Mouse (Mus musculus) 3134 (cell line): ENCODE measurements around the gene Uhrf1bp1.
A peak's percentile ranks its signal among the peaks of the same experiment; 100 is the strongest.

Experiments used
- DNase-seq: peaks from one replicate; pipeline ENCODE4 v3.0.0-alpha.2; 2011; ENCODE audit warnings: low spot score; ENCODE audit not compliant: insufficient read length; ENCODE audit errors: extremely low read depth

Uhrf1bp1 gene

GRCm38 (mm10) chr17:27856265-27856797, at the start of gene Uhrf1bp1:
Uhrf1bp1 (plus strand) TSS chr17:27856441.
- DNase-seq: peak; percentile 87

GRCm38 (mm10) chr17:27807542-27808078, 48.6 kb upstream of the Uhrf1bp1 start:
- no peak for DNase-seq

- DNase-seq: no peak
Measured at GRCm38 (mm10) chr17:27810569-27811331, 45.5 kb upstream of the Uhrf1bp1 start.

GRCm38 (mm10) chr17:27811980-27812379, 44.3 kb upstream of the Uhrf1bp1 start:
- DNase-seq: no peak

- DNase-seq: no peak
Measured at GRCm38 (mm10) chr17:27814606-27815005, 41.6 kb upstream of the Uhrf1bp1 start.

- no peak for DNase-seq
Measured at GRCm38 (mm10) chr17:27819011-27819410, 37.2 kb upstream of the Uhrf1bp1 start.

- DNase-seq: no peak
Measured at GRCm38 (mm10) chr17:27819521-27819970, 36.7 kb upstream of the Uhrf1bp1 start.

GRCm38 (mm10) chr17:27819971-27820567, 36.2 kb upstream of the Uhrf1bp1 start:
- peak; percentile 77 for DNase-seq

GRCm38 (mm10) chr17:27820568-27821406, 35.5 kb upstream of the Uhrf1bp1 start, which contains the start of gene D17Wsu92e:
D17Wsu92e (minus strand) TSS chr17:27820648.
- peak; percentile 97 for DNase-seq

- DNase-seq: peak; percentile 25
Measured at GRCm38 (mm10) chr17:27821407-27822338, 34.6 kb upstream of the Uhrf1bp1 start.

GRCm38 (mm10) chr17:27823142-27823905, 32.9 kb upstream of the Uhrf1bp1 start:
- DNase-seq: no peak

GRCm38 (mm10) chr17:27824941-27825340, 31.3 kb upstream of the Uhrf1bp1 start:
- no peak for DNase-seq

- DNase-seq: peak; percentile 16
Measured at GRCm38 (mm10) chr17:27825539-27825938, 30.7 kb upstream of the Uhrf1bp1 start.

- peak; percentile 85 for DNase-seq
Measured at GRCm38 (mm10) chr17:27825984-27826905, 30.0 kb upstream of the Uhrf1bp1 start.

- DNase-seq: peak; percentile 31
Measured at GRCm38 (mm10) chr17:27826908-27827383, 29.3 kb upstream of the Uhrf1bp1 start.

GRCm38 (mm10) chr17:27827511-27827910, 28.7 kb upstream of the Uhrf1bp1 start:
- no peak for DNase-seq

- peak; percentile 18 for DNase-seq
Measured at GRCm38 (mm10) chr17:27830411-27830810, 25.8 kb upstream of the Uhrf1bp1 start.
